Mouse (Mus musculus) heart, postnatal 14 days (tissue): ENCODE results near the gene Trak2. TPM values are rescaled to one million over a fixed set of nuclear protein-coding genes. Genes with fewer than 3 reads are reported as not detected.
"Not testable (repeated sequence)": the region's sequence is repeated elsewhere in the genome, so short reads cannot be mapped to it uniquely, and the experiment has no call there.

ENCODE experiments used
- DNase-seq, 2 experiments: peaks; one replicate each; pipeline ENCODE4 v3.0.0; 2021 to 2022
- intact Hi-C: fragments of 180-260 bp; cut with DNase I; formaldehyde crosslinking; loops from one replicate; pipeline ENCODE4 v1.15.1; 2025
- long read RNA-seq, 2 experiments: library from polyadenylated mRNA; stranded (forward); transcript quantifications; one replicate each; pipeline ENCODE4 v2.0.0; 2021
- total RNA-seq, 2 experiments: library from RNA; stranded (reverse); gene quantifications; 2 replicates each; pipeline ENCODE4 v1.2.3; 2021

The Trak2 gene
- 100 to 1,000 TPM; 154 to 179 TPM for total RNA-seq
- long read RNA-seq, experiment 1, full-length matches to known transcripts = 19 of 58 reads
- long read RNA-seq, experiment 1, partial matches to known transcripts = 7 of 58 reads
- long read RNA-seq, experiment 1, other reads (novel, unspliced or antisense) = 32 of 58 reads
- long read RNA-seq, experiment 2, full-length matches to known transcripts = 15 of 53 reads
- long read RNA-seq, experiment 2, partial matches to known transcripts = 4 of 53 reads
- long read RNA-seq, experiment 2, other reads (novel, unspliced or antisense) = 34 of 53 reads

DNA sequence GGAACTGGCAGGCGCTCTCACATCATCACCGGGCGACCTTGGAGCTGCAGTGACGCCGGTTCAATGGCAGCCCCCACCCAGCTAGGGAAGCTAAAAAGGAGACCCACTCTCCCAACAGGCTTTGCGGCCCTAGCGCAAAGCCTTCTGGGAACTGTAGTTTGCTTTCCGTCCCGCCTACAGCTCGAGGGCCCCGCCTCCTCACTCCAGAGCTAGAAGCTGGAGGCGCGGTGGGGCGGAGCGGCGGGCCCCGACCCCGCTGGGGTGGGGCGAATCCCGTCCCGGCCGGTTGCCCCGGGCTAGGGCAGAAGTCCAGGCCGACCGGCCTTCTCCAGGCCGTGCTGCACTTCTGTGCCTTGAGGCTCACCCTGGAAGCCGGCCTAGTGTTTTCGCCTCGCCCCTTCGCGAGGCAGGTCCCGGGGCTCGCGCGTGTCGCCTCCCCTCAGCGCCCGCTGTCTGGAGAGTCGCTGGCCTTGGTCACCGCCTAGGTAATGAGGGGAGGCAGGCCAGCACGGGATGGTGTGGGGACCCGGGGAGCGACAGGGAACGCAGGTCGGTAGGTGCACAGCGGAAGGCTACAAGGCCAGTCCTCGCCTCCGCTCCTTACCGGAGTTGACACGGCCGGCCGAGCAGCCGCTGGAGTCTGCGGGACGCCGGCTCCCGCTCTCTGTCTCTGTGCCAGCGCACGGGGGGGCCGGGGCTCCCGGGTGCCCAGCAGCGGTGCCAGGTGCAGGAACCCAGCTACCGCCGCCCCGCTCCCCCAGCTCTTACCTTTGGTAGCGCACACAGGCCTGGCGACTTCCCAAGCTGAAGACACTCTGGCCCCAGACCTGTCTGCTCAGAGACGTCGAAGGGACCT lies at the start of gene Trak2, which contains the start of gene Stradb:
Trak2 (minus strand) TSS at position 65 of the 856 bp plus-strand sequence.
Stradb (plus strand) TSS at position 157 of the 856 bp plus-strand sequence.
- intact Hi-C loops = loop anchor here (5.0 kb wide), 1 partner anchor 66 kb away; no protein-coding TSS in a partner anchor
- peak; percentile 94 for DNase-seq

DNA sequence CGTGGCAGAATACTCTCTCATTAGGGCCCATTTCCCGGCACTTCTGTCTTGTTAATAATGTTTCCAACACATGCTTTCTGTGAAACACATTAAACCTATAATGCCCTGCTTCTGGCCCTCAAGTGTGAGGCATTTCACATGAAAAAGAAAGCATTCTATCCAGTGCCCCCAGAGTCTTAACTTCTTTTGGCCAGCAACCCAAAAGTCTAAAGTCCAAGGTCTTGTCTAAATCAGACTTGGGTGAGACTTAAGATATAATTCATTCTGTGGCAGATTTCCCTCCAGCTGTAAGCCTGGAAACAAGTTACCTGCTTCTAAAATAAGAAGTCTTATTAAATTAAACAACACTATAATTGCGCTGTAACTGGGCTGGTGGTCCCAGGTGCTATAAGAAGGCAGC lies 48.3 kb upstream of the Trak2 start:
- no peak for DNase-seq
- intact Hi-C loops = no loop called here

DNA sequence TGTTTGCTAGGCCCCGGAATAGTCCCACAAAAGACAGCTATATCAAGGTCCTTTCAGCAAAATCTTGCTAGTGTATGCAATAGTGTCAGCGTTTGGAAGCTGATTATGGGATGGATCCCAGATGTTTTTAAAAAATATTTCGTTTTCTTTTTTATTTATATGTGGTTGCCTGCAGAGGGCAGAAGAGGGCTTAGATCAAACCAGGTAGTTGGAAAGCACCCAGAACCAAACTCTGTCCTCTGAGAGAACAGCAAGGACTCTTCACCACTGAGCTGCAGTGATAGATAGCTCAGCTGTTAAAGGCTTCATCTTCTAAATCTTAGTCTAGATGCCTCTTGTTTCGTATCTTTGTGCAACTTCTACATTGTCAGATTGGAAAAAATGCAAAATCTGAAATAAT lies 36.0 kb upstream of the Trak2 start:
- intact Hi-C loops = loop anchor here (5.0 kb wide), 1 partner anchor 133 kb away; no protein-coding TSS in a partner anchor
- DNase-seq = peak in 1 of 2 experiments; percentile 35

DNA sequence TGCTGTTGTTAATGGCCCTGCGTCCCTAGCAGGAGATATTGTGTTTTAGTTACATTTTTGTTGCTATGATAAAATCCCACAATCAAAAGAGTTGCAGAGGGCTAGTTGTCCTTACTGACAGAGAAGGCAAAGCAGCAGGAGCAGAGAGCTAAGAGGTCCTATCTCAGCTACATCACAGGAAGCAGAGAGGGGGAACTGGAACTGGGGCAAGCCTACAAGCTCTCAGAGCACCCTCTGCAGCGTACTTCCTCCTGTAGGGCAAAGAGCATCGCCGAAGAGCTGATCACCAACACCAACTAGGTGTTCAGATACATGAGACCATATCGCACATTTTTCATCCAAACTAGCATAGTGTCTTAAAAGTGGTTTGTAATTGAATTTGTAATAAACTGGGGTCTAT lies 22.1 kb upstream of the Trak2 start:
- no peak for DNase-seq
- intact Hi-C loops = loop anchor here (10.0 kb wide), 1 partner anchor 239 kb away; the partner anchor contains the start of gene Als2

DNA sequence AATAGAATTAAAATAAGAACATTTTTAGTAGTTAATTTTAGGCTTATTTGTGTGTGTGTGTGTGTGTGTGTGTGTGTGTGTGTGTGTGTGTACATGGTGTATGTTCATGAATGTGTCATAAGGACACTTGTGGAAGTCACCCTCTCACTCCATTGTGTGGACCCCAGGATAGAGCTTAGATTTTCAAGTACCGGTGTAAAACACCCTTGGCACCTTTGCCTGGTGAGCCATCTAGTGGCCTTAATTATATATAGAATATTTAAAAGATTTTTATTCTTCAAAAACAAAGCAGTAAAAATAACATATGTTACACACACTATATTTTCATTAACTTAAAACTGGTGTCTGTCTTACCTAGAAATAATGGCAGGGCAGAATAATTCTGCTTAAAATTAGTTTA lies 20.5 kb upstream of the Trak2 start:
- no peak for DNase-seq
- intact Hi-C loops = loop anchor here (2.0 to 10.0 kb wide), 2 partner anchors 223 to 241 kb away; partner anchors contain the start of gene Als2

DNA sequence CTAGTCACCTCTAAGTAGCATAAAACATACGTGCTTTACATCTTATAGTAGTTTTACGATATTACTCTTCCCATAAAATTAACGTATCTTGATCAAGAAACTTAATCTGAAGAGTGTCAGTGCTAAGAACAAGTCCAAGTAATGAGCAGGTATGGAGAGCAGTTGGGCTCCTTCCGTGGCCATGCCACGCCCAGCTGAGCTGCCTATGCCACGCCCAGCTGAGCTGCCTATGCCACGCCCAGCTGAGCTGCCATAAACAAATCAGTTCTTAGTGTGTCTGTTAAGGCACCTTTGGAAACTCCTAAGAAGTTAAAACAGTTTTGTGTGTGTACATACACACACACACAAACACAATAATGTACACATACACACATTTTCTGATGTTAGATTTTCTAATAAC lies 19.9 kb upstream of the Trak2 start:
- no peak for DNase-seq
- intact Hi-C loops = loop anchor here (2.0 to 10.0 kb wide), 2 partner anchors 222 to 242 kb away; partner anchors contain the start of gene Als2

DNA sequence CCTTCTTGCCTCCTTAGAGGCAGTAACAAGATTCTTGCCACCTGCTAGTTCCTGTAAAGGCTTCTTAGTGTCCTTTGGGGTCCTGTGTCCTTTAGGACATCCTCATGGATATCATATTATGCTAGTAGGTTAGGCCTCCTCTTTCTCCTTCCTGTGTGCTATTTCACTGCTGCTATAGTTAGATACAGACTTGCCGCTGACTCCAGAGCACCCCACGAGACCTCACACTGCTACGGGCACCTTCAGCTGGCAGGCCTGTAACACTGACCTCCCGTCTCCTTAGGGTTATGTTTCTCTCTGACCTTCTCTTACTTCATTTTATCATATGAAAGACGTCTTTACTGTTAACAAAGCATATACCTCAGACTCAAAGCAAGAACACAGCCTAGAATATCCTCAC lies 11.4 kb upstream of the Trak2 start:
- no peak for DNase-seq
- intact Hi-C loops = no loop called here

DNA sequence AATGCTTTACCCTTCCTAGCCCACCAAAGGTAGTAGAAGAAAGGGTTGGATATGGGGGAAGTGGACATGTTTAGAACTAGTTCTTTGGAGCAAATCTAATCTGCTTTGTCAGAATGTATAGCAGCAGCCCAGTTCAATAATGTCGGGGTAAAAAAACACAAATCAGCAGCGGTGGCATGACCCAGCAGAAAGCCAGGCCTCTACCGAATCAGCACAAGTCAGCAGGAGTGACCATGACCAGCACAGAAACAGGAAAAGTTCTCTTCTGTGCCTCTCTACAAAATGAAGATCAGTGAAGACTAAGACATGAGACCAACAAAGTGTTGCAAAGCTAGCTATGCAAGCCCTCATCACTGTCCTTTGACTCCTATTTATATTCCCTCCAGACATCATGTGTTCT lies 9.0 kb upstream of the Trak2 start:
- intact Hi-C loops = no loop called here
- DNase-seq = no peak

DNA sequence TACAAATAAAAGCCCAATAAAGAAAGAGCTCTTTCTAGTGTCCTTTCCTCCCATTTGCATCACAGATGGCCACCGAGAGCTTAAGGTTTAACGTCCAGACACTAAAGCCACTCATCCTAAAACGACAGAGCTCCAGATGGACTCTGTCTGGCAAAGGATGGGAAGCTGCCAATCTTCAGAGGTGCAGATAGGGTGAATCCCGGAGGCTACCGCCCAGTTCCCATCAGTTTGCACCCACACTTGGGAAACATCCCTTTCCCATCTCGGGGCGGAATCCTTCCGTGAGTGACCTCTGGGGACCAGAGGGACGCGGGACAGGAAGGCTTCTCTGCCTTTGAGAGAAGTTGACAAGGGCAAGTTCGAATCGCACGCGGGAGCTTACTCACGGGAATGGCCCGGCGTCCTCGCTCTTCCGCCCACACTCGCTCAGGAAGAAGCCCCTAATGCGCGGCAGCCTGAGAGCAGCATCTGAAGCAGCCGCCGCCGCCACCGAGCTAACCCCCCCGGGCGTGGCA lies 322 bp downstream of the Trak2 start:
- intact Hi-C loops = loop anchor here (5.0 kb wide), 1 partner anchor 66 kb away; no protein-coding TSS in a partner anchor
- DNase-seq = no peak

DNA sequence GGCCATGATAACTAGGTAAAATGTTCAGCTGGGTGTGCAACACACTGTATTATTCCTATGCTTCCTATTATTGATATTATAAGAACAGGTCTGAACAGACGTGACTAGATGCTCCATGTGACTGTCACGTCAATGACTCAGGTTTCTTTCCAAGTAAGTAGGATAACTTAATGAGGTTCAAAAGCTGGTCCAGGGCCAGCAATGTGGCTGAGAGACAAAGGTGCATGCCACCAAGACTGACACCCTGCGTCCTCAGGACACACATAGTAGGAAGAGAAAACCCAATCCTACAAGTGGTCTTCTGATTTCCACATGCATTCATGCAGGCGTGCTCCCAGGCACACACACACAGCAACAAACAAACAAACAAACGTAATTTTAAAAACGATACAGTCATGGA lies 2.1 kb downstream of the Trak2 start:
- intact Hi-C loops = loop anchor here (5.0 kb wide), 1 partner anchor 64 kb away; no protein-coding TSS in a partner anchor
- DNase-seq = no peak

DNA sequence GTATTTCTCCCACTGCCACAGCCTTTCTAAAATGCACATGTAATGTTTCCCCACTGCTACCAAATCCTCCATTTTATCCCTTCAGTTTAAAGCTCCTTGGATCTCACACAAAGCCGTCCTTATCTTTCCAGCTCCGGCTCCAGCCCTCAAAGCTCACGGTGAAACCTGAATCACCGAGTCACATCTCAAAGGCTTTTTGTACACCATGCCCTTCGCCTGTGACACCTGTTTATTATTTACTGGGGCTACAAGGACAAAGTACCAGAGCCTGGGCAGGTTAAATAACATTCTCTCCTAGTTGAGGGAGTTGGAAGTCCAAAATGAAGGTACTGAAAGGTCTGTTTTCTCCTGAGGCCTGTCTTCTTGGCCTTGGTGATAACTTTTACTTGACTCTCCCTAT lies 3.2 kb downstream of the Trak2 start:
- DNase-seq = no peak
- intact Hi-C loops = loop anchor here (5.0 kb wide), 1 partner anchor 63 kb away; no protein-coding TSS in a partner anchor

DNA sequence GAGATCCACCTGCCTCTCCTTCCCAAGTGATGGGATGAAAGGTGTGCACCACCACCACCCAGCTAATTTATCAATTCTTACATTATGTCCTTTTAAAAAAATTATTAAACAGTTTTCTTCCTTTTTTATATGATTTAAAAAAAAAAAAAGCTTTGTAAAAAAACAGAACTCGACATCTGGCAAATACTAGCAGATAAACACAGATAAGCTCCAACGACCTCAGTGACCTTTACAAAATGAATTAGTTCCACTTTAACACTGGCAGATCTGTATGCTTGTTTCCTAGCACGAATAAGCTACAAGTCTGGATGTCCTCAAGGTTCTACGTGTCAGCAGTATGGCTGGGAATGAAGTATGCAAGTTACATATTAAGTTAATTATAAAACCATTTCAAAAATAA lies 5.7 kb downstream of the Trak2 start:
- no peak for DNase-seq
- intact Hi-C loops = no loop called here

DNA sequence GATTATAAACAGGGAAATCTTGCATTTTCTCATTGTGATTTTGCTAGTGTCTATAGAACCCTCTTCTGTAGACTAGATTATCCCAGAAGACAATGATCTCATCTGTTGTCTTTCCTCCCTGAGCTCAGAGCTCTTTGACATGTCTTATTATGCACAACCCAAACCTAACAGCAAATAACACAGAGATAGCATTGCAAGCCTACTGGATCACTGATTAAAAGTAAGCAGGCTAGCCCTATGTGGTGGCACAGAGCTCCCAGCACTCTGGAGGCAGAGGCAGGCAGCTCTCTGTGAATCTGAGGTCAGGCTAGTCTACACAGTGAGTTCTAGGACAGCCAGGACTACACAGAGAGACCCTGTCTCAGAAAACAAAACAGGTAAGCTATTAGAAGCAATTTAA lies 10.4 kb downstream of the Trak2 start:
- intact Hi-C loops = no loop called here
- DNase-seq = no peak

DNA sequence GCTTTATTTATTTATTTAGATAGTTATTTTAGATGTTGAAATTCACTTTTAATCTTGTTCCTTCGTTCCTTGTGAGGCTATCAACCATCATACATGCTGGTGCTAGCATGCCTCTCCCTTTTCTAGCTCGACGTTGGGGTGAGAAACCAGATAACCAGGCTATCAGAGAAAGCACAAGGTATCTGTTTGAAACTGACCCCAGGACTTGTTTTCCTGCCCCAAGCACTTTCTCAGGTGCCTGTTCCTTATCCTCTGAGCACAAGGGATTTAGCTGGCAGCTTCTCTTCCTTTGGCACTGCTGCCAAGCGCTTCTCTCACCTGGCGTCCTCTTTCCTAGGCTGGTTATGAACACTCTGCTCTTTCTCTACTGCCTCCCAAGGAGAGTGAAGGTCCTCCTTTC lies 10.8 kb downstream of the Trak2 start:
- DNase-seq = no peak
- intact Hi-C loops = no loop called here

DNA sequence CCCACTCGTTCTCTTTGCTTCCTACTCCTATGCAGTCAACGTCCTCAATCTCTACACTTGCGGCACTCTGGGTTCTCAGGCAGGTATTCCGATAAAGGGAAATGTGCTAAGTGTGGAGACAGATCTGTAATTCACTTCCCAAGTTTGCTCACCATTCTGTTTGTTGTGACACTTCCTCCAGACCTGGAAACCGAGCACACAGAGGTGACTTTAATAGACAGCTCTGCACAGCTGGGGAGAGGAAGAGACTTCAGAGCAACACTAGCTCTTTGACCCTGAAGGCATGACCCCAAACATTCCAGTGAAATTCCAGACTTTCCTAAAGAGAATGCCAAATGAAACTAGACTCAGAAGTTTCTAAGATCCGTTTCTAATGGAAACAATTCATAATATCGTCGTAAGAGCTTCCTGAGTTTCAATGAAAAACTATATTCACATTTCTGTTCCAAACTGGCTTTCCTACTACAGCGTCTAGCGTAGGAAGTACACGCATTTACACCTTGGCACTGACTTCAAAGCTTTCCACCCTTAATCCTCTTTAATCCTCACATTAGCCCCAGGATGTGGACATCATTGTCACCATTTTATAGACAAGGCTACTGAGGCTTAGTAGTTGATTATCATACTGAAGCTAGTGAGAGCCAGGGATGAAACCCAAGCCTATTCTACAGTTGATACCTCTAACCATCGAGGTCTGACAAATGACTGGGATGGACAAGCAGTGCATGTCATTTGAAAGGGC lies 11.9 kb downstream of the Trak2 start:
- intact Hi-C loops = no loop called here
- no peak for DNase-seq

DNA sequence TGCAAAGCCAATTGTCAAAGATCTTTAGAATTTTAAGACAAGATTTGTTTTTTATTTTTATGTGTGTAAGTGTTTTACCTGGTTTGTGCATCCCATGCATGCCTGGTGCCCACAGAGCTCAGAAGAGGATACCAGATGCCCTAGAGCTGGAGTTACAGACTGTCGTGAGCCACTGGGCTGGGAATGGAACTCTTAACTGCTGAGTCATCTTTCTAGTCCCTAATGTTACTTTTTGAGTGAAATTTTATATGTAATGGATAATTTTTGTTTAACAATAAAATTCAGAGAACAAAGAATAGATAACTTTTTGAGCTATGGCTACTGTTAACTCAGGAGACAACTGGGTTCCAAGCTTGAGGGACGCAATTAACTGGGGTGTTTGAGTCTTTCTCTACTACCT lies 13.5 kb downstream of the Trak2 start:
- no peak for DNase-seq
- intact Hi-C loops = no loop called here

DNA sequence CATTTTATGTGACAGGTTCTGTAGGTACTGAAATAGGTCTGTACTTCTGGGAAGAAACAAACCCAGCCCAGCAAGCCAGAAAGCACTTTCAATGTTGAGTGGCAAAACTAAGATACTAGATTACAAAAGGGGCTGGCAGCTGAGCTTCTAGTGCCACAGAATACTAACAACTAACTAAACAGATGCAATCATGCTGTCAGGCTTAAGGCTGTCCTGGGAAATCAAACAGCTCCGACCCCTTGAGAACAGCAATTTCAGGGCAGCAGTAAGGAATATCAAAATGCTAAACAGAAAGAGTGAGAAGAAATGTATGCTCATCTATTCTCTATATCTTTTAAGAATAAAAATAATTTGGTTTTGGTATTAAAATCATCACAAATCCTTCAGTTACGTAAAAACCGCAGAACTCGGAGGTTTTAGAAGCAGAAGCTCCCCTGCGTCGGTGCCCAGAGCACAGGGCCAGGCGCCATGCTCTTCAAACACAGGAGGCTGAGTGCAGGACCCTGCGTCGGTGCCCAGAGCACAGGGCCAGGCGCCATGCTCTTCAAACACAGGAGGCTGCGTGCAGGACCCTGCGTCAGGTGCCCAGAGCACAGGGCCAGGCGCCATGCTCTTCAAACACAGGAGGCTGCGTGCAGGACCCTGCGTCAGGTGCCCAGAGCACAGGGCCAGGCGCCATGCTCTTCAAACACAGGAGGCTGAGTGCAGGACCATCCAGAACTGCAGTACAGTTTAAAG lies 14.3 kb downstream of the Trak2 start:
- DNase-seq, intact Hi-C loops: not testable (repeated sequence)

DNA sequence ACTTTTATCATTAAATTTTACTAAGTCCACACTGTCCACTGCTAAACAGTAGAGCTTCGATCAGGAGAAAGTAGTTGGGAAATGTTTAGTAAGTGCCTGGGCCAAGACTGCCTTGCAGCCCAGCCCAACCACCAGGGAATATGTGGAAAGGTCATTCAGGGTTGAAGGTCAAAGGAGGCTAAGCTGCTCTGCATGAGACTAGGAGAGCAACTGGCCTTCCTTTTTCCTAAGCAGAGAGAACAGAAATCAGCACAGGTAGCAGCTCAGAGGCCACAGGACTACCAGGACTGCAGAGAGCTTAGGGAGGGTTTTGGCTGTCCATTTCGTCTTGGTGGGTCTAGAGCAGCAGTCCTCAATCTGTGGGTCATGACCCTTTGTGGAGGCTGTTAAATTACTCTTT lies 15.3 kb downstream of the Trak2 start:
- DNase-seq = peak in 1 of 2 experiments; percentile 40
- intact Hi-C loops = no loop called here

DNA sequence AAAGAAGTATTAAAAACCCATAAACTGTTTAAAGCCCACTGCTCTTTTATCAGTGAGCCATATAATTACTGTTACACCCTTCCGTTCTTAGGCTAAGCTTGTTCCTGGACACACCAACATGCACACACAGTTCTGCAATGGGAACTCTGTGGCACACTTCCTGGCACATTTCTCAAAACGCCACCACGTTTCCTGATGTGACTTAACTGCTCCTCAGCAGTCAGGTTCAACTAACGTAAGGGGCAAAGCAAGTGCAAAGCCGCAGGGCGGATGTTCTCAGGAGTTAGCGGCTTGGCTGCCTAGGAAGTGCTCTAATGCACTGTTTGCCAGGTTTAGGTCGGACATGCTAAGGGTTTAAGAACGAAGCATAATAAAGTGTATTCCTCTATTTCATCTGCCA lies 17.0 kb downstream of the Trak2 start:
- intact Hi-C loops = no loop called here
- no peak for DNase-seq

DNA sequence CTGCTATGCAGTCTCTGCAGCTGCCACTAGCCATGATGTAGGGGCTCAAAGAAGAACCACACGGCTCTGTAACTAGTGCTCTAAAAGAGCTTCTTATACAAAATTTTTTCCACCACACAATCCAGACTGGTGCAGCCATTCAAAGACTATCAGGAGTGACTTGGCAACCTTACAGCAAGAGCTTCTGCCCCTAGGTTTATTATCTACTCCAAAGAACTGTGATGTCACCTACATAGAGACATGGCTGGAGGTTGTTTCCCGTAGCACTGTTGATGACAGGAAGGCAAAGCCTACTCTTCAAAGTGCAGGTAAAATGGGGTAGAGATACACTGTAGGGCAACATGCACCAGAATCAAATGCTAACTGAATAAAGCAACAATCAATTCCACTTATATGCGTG lies 17.5 kb downstream of the Trak2 start:
- intact Hi-C loops = no loop called here
- no peak for DNase-seq
